Mouse (Mus musculus) ES-Bruce4 (cell line): Measurements from ENCODE around the gene Trip12. TPM values are rescaled to one million over a fixed set of nuclear protein-coding genes. Genes with fewer than 3 reads are reported as not detected.
A peak's percentile ranks its signal among the peaks of the same experiment; 100 is the strongest.

Experiments used
- H3K27ac ChIP-seq: 2 replicates; pipeline ENCODE4 v1.5.1; 2012; ENCODE audit warnings: low read length, inconsistent platforms; ENCODE audit not compliant: insufficient read depth
- H3K27me3 ChIP-seq: 2 replicates; pipeline ENCODE4 v1.6.1; 2012; ENCODE audit warnings: mild to moderate bottlenecking, low read length, inconsistent platforms; ENCODE audit not compliant: control insufficient read depth, poor library complexity, insufficient read depth, severe bottlenecking
- H3K36me3 ChIP-seq: 2 replicates; pipeline ENCODE4 v1.6.1; 2012; ENCODE audit warnings: inconsistent platforms, mild to moderate bottlenecking, low read length, moderate library complexity; ENCODE audit not compliant: control insufficient read depth, poor library complexity, insufficient read depth, severe bottlenecking
- H3K4me1 ChIP-seq: one replicate; pipeline ENCODE4 v1.8.1; 2011; ENCODE audit warnings: low read length; ENCODE audit not compliant: control insufficient read depth, insufficient read depth
- H3K4me3 ChIP-seq: 2 replicates; pipeline ENCODE4 v1.5.1; 2011; ENCODE audit warnings: low read depth, mild to moderate bottlenecking, low read length
- H3K9ac ChIP-seq: 2 replicates; pipeline ENCODE4 v1.6.1; 2012; ENCODE audit warnings: low read depth, mild to moderate bottlenecking, inconsistent platforms; ENCODE audit not compliant: poor library complexity, severe bottlenecking
- H3K9me3 ChIP-seq: replicated peaks from 2 replicates; pipeline ENCODE4 v1.6.1; 2012; ENCODE audit warnings: mild to moderate bottlenecking, low read length, inconsistent platforms; ENCODE audit not compliant: control insufficient read depth, poor library complexity, insufficient read depth, severe bottlenecking
- CTCF ChIP-seq: IDR thresholded peaks from one replicate; pipeline ENCODE4 v1.8.1; 2011; ENCODE audit warnings: low read depth, low read length
- EP300 ChIP-seq: IDR thresholded peaks from 2 replicates; pipeline ENCODE4 v1.6.1; 2011; ENCODE audit warnings: low read depth, low read length; ENCODE audit not compliant: insufficient read depth
- POLR2A ChIP-seq: IDR thresholded peaks from one replicate; pipeline ENCODE4 v1.8.1; 2011; ENCODE audit warnings: low read length; ENCODE audit not compliant: insufficient read depth
- polyA plus RNA-seq: library from polyadenylated mRNA; stranded (reverse); fragments of >200 nt; gene quantifications from 2 replicates; pipeline ENCODE4 v1.2.4, GENCODE M21; 2011; ENCODE audit warnings: low read depth; ENCODE audit not compliant: missing spikeins, insufficient read depth, insufficient read length

Gene Trip12
- polyA plus RNA-seq, result 665 and 675 TPM in 2 replicates

- Histone ChIP-seq H3K4me3 (peak within 1 kb of the TSS; percentile 97), H3K4me1 (no peaks in the 10 kb centered on the region), H3K27ac (peak within 1 kb of the TSS; percentile 72), H3K9ac (peak within 1 kb of the TSS; percentile 100), H3K27me3 (no peaks in the 10 kb centered on the region), H3K9me3 (no peaks in the 10 kb centered on the region), H3K36me3 (peaks cover 15% of the 10 kb centered on the region)
- no peak for TF ChIP-seq POLR2A
- no peak for TF ChIP-seq CTCF
- no peak for TF ChIP-seq EP300
Observed at GRCm38 (mm10) chr1:84840018-84840664, at the start of gene Trip12. Trip12 (minus strand) TSS chr1:84840516.

GRCm38 (mm10) chr1:84890005-84890393 is 49.7 kb upstream of the Trip12 start:
- Histone ChIP-seq H3K27ac (peak overlapping the region; percentile 98), H3K4me1 (peaks cover 5% of the 10 kb centered on the region), H3K9ac (peak overlapping the region; percentile 39)

GRCm38 (mm10) chr1:84889330-84890004 is 49.2 kb upstream of the Trip12 start:
- 0 out of 2 replicates have a peak overlapping the region, but pooled peaks have one; percentile 18 for H3K9ac ChIP-seq

More at GRCm38 (mm10) chr1:84890005-84890393, 49.7 kb upstream of the Trip12 start:
- H3K27me3 ChIP-seq, result no peaks in the 10 kb centered on the region
- no peaks in the 10 kb centered on the region for H3K36me3 ChIP-seq
- no peaks in the 10 kb centered on the region for H3K9me3 ChIP-seq
- TF ChIP-seq CTCF (no peak), EP300 (peak; percentile 77; the same call in 1 of the 2 replicates)
- H3K4me3 ChIP-seq, result no peak overlapping the region

GRCm38 (mm10) chr1:84885921-84886320 is 45.6 kb upstream of the Trip12 start:
- Histone ChIP-seq H3K9ac (no peak overlapping the region), H3K4me3 (no peak overlapping the region), H3K27ac (no peak overlapping the region), H3K27me3 (no peaks in the 10 kb centered on the region), H3K4me1 (peaks cover 9% of the 10 kb centered on the region), H3K36me3 (no peaks in the 10 kb centered on the region), H3K9me3 (no peaks in the 10 kb centered on the region)
- TF ChIP-seq EP300, result no peak
- peak; percentile 55 for TF ChIP-seq CTCF
- no peak for TF ChIP-seq POLR2A

More at GRCm38 (mm10) chr1:84889330-84890004, 49.2 kb upstream of the Trip12 start:
- Histone ChIP-seq H3K4me3 (no peak overlapping the region), H3K36me3 (no peaks in the 10 kb centered on the region), H3K27ac (peak overlapping the region; percentile 98), H3K27me3 (no peaks in the 10 kb centered on the region), H3K9me3 (no peaks in the 10 kb centered on the region), H3K4me1 (peaks cover 5% of the 10 kb centered on the region)
- TF ChIP-seq CTCF, result no peak

- Histone ChIP-seq H3K27me3 (no peaks in the 10 kb centered on the region), H3K4me1 (peaks cover 9% of the 10 kb centered on the region), H3K9me3 (no peaks in the 10 kb centered on the region), H3K4me3 (no peak overlapping the region), H3K27ac (no peak overlapping the region), H3K9ac (no peak overlapping the region), H3K36me3 (no peaks in the 10 kb centered on the region)
- TF ChIP-seq EP300 (no peak), POLR2A (no peak), CTCF (no peak)
Observed at GRCm38 (mm10) chr1:84885174-84885573, 44.9 kb upstream of the Trip12 start.

- Histone ChIP-seq H3K27ac (no peak overlapping the region), H3K27me3 (no peaks in the 10 kb centered on the region), H3K36me3 (no peaks in the 10 kb centered on the region), H3K9me3 (no peaks in the 10 kb centered on the region), H3K9ac (no peak overlapping the region), H3K4me1 (peaks cover 7% of the 10 kb centered on the region), H3K4me3 (no peak overlapping the region)
- TF ChIP-seq EP300, result no peak
- TF ChIP-seq POLR2A, result no peak
- TF ChIP-seq CTCF, result no peak
Observed at GRCm38 (mm10) chr1:84883889-84884288, 43.6 kb upstream of the Trip12 start.
